Mouse (Mus musculus): ENCODE measurements around the gene Stra6.

The Stra6 gene

GRCm38 (mm10) chr9:58095977-58096376 lies 32.4 kb downstream of the Stra6 start:
- no peak for DNase-seq (ENCODE audit: low read depth)

GRCm38 (mm10) chr9:58096629-58097301 lies 33.2 kb downstream of the Stra6 start:
- DNase-seq (ENCODE audit: low read depth): no peak

DNA sequence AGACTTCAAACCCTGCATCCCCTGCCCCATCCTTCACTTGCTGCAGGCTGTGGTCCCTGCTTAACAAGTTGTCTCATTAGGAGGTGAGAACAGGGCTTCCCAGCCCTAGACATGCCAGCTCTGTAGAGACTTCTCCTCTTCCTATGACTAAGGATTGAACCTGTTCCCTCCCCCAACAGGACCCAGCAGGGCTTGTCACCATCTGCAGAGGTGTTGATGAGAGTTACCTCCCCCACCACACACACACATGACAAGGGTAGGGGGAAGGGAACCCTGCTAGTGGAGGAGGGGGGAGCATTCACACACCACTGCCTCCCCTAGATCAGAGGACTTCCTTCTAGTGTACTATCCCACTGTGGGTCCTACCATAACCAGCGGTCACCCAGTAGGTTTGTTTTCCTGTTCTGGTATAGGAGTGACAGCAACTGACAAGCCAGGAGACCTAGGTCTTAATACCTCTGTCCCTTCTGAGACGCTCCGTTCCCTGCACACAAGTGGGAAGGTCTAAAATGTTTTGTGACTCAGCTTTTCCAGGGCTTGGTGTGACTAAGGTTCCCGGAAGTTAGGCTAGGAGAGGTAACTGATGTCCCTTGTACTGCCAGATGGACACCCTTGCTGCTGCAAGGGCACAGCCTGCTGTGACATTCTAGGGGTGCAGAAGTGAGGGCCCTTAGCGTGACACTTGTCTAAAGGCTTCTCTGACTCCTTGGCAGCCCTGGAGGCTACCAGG lies 36.4 kb downstream of the Stra6 start:
- no peak for DNase-seq (ENCODE audit: low read depth)

DNA sequence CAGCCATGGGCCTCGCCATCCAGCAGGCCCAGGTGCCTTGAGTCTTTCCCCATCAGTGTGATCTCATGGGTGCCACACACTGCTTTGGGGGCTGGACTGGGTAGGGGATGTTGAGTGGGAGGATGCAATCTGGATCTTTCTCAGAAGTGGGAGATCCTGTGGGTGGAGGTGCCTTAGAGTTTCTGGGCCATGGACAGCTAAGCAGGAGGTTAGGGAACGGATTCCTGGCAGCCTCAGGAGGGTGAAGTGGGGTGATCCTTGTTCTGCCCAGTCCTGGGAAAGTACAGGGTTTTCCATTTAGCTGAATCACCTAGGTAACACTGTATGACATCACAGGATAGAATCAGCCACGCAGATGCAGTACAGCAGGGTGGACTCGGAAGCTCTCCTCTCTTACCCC lies 38.4 kb downstream of the Stra6 start:
- DNase-seq (ENCODE audit: low read depth): no peak

DNA sequence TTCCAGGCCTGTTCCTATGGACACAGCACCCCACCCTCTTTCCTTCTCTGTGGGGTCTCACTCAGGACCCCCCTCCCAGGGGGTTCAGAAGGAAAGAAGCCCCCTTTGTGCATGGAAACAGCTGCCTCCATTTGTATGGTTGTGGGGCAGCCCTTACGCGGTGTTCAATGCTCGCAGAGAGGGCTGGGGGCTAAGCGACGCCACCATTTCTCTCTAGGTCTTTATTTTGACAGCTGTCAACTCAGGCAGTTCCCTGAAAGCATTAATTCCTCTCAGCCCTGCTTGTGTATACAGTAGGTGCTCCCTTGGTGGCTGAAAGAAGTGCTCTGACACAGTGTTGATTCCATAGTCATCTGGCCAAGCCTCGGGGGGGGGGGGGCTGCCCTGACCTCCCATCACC lies 40.1 kb downstream of the Stra6 start:
- DNase-seq (ENCODE audit: low read depth): no peak

DNA sequence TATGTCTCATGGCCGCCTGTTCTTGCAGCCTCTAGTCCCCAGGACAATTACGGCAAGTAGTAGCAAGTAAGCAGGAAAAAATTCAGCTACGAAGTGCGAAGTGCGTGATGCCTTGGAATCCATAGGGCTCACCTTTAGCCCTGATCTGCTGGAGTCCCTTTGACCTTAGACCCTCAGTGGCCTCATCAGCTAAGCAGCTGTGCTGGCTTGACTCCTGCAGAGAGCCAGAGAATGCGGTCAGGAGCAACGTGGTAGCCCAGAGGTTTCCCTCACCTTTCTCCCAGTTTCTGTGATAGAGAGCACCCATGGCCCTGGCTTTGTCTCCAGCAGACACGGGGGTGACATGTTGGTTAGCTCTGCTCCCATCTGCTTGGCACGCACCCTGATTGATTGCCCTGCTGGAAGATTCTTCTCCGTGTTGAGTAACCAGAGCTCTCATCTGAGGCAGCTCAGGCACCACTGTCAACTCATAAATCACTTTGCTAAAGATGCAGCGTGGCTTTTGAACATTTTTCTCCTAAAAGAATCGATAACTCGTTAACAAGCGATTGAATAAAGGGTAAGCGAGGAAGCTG lies 42.1 kb downstream of the Stra6 start:
- DNase-seq (ENCODE audit: low read depth): no peak

DNA sequence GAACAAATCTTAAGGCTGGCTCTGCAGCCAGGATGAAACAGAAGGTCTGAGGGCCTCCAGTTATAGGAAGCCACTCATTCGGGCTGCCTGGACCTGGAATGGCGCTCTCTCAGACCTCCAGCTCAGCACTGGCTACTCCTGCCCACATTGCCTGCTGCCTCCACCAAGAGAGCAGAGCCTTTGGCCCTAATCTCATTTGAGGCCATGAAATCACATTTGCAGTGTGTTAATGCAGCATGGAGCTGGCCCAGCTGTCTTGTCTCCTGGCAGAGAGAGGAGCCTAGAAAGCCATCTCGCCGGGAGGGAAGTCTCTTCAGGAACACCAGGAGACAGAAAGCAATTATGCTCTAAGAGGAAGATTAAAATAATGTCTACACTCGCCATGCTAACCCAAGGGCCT lies 43.9 kb downstream of the Stra6 start:
- no peak for DNase-seq (ENCODE audit: low read depth)

- no peak for DNase-seq (ENCODE audit: low read depth)
Observed at GRCm38 (mm10) chr9:58110787-58111186, 47.2 kb downstream of the Stra6 start.

GRCm38 (mm10) chr9:58111431-58111830 lies 47.8 kb downstream of the Stra6 start:
- no peak for DNase-seq (ENCODE audit: low read depth)

GRCm38 (mm10) chr9:58112321-58112751 lies 48.7 kb downstream of the Stra6 start:
- DNase-seq (ENCODE audit: low read depth): no peak

DNA sequence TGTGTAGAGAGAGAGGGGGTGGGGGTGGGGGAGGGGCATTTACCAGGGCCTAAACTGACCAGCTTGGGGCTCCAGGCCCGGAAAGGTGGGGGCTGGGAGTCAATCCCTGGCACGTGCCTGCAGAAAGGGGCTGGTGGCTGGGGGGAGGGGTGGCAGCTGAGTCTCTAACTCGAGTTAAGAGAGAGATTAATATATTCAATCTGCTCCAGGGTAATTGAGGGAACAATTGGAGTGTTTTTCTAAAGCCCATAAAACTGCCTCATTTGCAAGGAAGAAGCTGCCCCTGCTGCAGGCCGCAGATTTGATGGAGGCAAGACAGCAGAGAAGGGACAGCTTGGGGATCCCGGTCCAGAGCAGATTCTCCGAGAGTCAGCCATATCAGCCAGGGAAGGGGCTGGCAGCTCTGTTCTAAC lies 49.3 kb downstream of the Stra6 start:
- no peak for DNase-seq (ENCODE audit: low read depth)

DNA sequence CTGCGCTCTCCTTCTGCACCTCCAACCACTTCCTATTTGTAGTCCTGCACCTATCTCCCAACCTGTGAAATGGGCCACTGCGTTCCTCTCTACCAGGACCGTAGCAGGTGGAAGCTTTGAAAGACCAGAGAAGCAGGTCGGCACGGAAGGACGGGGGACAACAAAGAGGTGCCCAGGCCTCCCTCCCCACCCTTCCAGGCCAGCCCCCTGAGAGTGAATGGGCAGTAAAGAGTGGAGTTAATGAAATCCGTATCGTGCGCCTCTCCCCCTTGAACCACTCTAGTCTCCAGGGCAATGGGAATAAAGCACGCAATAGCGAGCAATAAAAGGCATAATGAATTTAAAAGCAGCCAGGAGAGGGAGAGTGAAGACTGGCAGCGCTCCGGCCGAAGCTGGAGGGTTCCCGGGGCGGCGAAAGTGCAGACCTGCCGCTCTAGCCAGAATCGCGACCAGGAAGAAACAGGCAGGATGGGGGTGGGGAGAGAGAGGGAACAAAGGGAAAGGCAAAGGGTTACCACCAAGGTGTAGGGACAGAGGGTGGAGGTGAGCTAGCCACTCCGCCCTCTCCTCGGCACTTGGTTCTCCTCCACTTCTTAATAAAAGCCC lies 49.8 kb downstream of the Stra6 start:
- no peak for DNase-seq (ENCODE audit: low read depth)

DNA sequence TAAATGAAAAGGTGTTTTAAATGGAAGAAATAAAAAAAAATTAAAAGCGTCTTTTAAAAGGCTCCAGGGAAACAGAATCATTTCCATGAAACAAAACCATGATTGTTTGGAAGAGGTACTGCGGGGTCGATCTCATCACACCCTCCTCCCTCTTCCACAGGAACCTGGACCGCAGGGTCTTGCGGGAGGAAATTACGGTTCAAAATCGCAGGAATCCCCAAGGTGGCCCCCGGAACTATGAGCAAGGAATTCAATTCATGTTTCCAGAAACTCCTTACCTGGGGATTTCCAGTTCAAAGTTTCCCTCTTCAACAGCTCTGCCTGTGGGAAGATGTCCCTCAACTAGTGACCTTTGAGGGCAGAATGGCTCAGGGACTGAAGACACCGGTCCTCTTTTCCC lies 50.4 kb downstream of the Stra6 start:
- no peak for DNase-seq (ENCODE audit: low read depth)

- DNase-seq (ENCODE audit: low read depth): no peak
Observed at GRCm38 (mm10) chr9:58115297-58115925, 51.8 kb downstream of the Stra6 start.

GRCm38 (mm10) chr9:58116024-58116651 lies 52.5 kb downstream of the Stra6 start:
- no peak for DNase-seq (ENCODE audit: low read depth)

DNA sequence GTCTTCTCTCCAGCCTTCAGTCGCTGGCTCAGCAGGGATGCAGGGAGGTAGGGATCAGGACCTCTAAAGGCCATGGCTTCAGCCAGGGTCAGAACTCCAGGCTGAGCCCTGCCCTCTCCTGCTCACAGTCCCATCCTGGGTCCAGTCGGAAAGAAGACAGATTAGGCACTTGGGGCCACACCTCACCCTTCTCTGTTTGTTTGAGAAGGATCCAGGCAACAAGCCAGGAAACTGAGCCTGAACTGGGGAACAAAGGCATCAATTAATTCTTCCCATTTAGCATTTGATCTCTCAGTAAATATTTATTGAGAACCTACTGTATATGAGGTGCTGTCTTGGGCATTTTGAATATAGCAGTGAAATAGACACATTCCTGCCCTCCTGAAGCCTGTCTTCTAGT lies 55.1 kb downstream of the Stra6 start, which contains the start of gene Ccdc33:
Ccdc33 (minus strand) TSS at position 153 of the 400 bp plus-strand sequence.
- DNase-seq (ENCODE audit: low read depth): no peak

DNA sequence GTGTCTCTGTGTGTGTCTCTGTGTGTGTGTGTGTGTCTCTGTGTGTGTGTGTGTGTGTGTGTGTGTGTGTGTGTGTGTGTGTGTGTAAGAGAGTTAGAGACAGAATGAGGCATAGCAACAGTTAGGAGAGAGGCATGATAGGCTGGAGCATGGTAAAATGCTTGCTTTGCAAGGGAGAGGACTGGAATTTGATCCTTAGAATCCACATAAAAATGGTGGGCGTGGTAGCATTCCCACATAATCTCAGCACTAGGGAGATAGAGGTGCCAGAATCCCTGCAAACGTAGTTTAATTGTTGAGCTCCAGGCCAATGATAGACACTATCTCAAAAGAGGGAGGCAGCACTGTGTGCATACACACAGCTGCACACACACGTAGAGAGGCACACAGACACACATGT lies 61.5 kb downstream of the Stra6 start:
- no peak for DNase-seq (ENCODE audit: low read depth)

DNA sequence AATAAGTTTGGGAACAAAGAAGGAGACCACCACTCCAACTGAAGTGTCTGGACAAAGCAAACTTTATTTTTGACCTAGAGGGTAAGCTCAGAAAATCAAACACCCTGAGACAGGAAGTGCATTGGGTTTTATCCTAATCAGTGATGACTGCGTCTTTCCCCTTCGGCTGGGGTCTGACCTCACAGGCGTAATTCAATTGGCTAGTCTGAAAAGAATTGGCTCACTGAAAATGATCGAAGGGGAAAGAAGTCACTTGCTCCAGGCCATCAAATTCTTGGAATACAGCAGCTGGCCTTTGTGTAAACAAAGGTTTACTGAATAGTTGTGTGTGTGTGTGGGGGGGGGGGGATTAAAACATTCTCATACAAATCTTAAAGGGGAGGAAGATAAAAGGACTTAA lies 62.2 kb downstream of the Stra6 start:
- no peak for DNase-seq (ENCODE audit: low read depth)

GRCm38 (mm10) chr9:58128926-58129413 lies 65.4 kb downstream of the Stra6 start:
- DNase-seq (ENCODE audit: low read depth): no peak

DNA sequence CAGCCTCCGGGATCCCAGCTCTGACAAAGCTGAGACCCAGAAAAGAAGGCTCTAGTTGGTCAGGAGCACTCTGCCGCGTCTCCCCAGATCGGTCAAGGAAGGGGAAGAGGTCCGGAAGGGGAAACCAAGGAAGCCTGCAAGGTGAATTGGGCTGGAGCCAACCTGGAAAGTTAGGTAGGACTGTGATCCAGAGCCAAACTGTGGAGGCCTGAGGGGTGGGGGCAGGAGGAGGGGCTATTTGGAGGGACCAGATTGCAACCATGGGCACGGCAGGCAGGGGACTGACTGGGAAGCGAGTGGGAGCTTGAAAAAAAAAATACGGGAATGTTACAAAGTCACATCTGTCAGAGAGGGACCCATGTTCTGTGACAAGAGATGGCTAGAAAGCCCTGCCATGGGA lies 65.9 kb downstream of the Stra6 start:
- DNase-seq (ENCODE audit: low read depth): no peak

- DNase-seq (ENCODE audit: low read depth): no peak
Observed at GRCm38 (mm10) chr9:58130909-58131308, 67.3 kb downstream of the Stra6 start.

- no peak for DNase-seq (ENCODE audit: low read depth)
Observed at GRCm38 (mm10) chr9:58131735-58132134, 68.1 kb downstream of the Stra6 start.
